Mouse (Mus musculus) embryonic facial prominence, embryonic 12.5 days (tissue): ENCODE measurements around the gene Dbn1. TPM values are rescaled to one million over a fixed set of nuclear protein-coding genes. Genes with fewer than 3 reads are reported as not detected.

ENCODE experiments used
- ATAC-seq: fragments of 200-750 bp; cut with Nextera tagmentation; 2 replicates; pipeline ENCODE4 v1.8.0; 2017; ENCODE audit not compliant: insufficient number of reproducible peaks, insufficient read depth, low FRiP score, low TSS enrichment
- H3K27ac ChIP-seq: fragments of 300-500 bp; sonication (generic); 2 replicates; pipeline ENCODE4 v1.5.1; 2016; ENCODE audit warnings: mild to moderate bottlenecking
- H3K27me3 ChIP-seq: fragments of 300-500 bp; sonication (generic); 2 replicates; pipeline ENCODE4 v1.6.1; 2016; ENCODE audit warnings: mild to moderate bottlenecking, moderate library complexity
- H3K36me3 ChIP-seq: fragments of 300-500 bp; sonication (generic); 2 replicates; pipeline ENCODE4 v1.6.1; 2016; ENCODE audit warnings: mild to moderate bottlenecking
- H3K4me1 ChIP-seq: fragments of 300-500 bp; sonication (generic); 2 replicates; pipeline ENCODE4 v1.6.1; 2016
- H3K4me2 ChIP-seq: fragments of 300-500 bp; sonication (generic); replicated peaks from 2 replicates; pipeline ENCODE4 v1.6.1; 2016; ENCODE audit warnings: mild to moderate bottlenecking, moderate library complexity
- H3K4me3 ChIP-seq: fragments of 300-500 bp; sonication (generic); 2 replicates; pipeline ENCODE4 v1.5.1; 2016; ENCODE audit warnings: mild to moderate bottlenecking
- H3K9ac ChIP-seq: fragments of 300-500 bp; sonication (generic); 2 replicates; pipeline ENCODE4 v1.6.1; 2016; ENCODE audit warnings: mild to moderate bottlenecking, moderate library complexity
- H3K9me3 ChIP-seq: fragments of 300-500 bp; sonication (generic); 2 replicates; pipeline ENCODE4 v1.6.1; 2016; ENCODE audit warnings: mild to moderate bottlenecking, moderate library complexity
- WGBS: fragments of 180-500 bp; shearing (Covaris S2); methylation state at CpG from one replicate; pipeline ENCODE4 v1.1.7; 2016; 5-methylcytosine and 5-hydroxymethylcytosine counted together
- polyA plus RNA-seq: library from polyadenylated mRNA; unstranded; fragments of >200 nt; fragmentation: Nextera tagmentation; extraction: Ambion mirVana; gene quantifications from 2 replicates; pipeline ENCODE4 v1.2.1, GENCODE M21; 2016

Gene Dbn1
- 383 and 387 TPM in 2 replicates for polyA plus RNA-seq

GRCm38 (mm10) chr13:55487578-55488498 lies at the start of gene Dbn1:
Dbn1 (minus strand) TSS chr13:55488111.
- Histone ChIP-seq H3K4me2 (peak within 1 kb of the TSS; percentile 95), H3K27me3 (no peaks in the 10 kb centered on the region), H3K4me1 (peaks cover 42% of the 10 kb centered on the region), H3K9ac (peak within 1 kb of the TSS; percentile 98), H3K4me3 (peak within 1 kb of the TSS; percentile 85), H3K36me3 (peaks cover 13% of the 10 kb centered on the region), H3K27ac (peak within 1 kb of the TSS; percentile 96), H3K9me3 (no peaks in the 10 kb centered on the region)
- 1% methylated on average over 33 of the region's 83 CpGs for WGBS
- ATAC-seq: peak; percentile 68

GRCm38 (mm10) chr13:55536194-55537175 lies 48.6 kb upstream of the Dbn1 start, which contains the start of gene Ddx41:
Ddx41 (minus strand) TSS chr13:55536658.
- Histone ChIP-seq H3K27ac (peak within 1 kb of the TSS; percentile 70), H3K4me2 (peak within 1 kb of the TSS; percentile 96), H3K27me3 (no peaks in the 10 kb centered on the region), H3K9ac (peak within 1 kb of the TSS; percentile 87), H3K36me3 (peaks cover 74% of the 10 kb centered on the region), H3K9me3 (no peaks in the 10 kb centered on the region), H3K4me3 (peak within 1 kb of the TSS; percentile 96), H3K4me1 (peaks cover 10% of the 10 kb centered on the region; the same call in 1 of the 2 replicates)
- ATAC-seq: peak; percentile 93
- WGBS: under 1% methylated on average over 70 of the region's 70 CpGs

- Histone ChIP-seq H3K9ac (peak overlapping the region; percentile 87), H3K4me3 (peak overlapping the region; percentile 96), H3K27me3 (no peaks in the 10 kb centered on the region), H3K36me3 (peaks cover 72% of the 10 kb centered on the region), H3K27ac (no peak overlapping the region), H3K9me3 (no peaks in the 10 kb centered on the region), H3K4me1 (peaks cover 10% of the 10 kb centered on the region; the same call in 1 of the 2 replicates), H3K4me2 (peak overlapping the region; percentile 96)
- WGBS: 20% methylated on average over 17 of the region's 17 CpGs
- peak; percentile 7; the same call in 1 of the 2 replicates for ATAC-seq
Measured at GRCm38 (mm10) chr13:55535796-55536193, 47.9 kb upstream of the Dbn1 start.

- peaks cover 72% of the 10 kb centered on the region for H3K36me3 ChIP-seq
Measured at GRCm38 (mm10) chr13:55535191-55535590, 47.3 kb upstream of the Dbn1 start.

GRCm38 (mm10) chr13:55529198-55529915 lies 41.4 kb upstream of the Dbn1 start, which contains the start of gene Dok3:
Dok3 (minus strand) TSS chr13:55529296.
- Histone ChIP-seq H3K27me3 (no peaks in the 10 kb centered on the region), H3K9me3 (no peaks in the 10 kb centered on the region), H3K4me3 (no peak within 1 kb of the TSS), H3K27ac (no peak within 1 kb of the TSS), H3K4me2 (no peak within 1 kb of the TSS), H3K36me3 (peaks cover 50% of the 10 kb centered on the region), H3K4me1 (no peaks in the 10 kb centered on the region), H3K9ac (no peak within 1 kb of the TSS)
- no peak for ATAC-seq
- WGBS: 75% methylated on average over 8 of the region's 8 CpGs

More at GRCm38 (mm10) chr13:55535191-55535590, 47.3 kb upstream of the Dbn1 start:
- ATAC-seq: no peak
- peak overlapping the region; percentile 87; the same call in 1 of the 2 replicates for H3K9ac ChIP-seq
- 96% methylated on average over 15 of the region's 15 CpGs for WGBS
- H3K27ac ChIP-seq: no peak overlapping the region
- H3K27me3 ChIP-seq: no peaks in the 10 kb centered on the region
- peaks cover 10% of the 10 kb centered on the region; the same call in 1 of the 2 replicates for H3K4me1 ChIP-seq
- peak overlapping the region; percentile 96 for H3K4me3 ChIP-seq
- peak overlapping the region; percentile 96 for H3K4me2 ChIP-seq
- no peaks in the 10 kb centered on the region for H3K9me3 ChIP-seq

- peaks cover 38% of the 10 kb centered on the region for H3K36me3 ChIP-seq
- H3K9me3 ChIP-seq: no peaks in the 10 kb centered on the region
- ATAC-seq: no peak
- no peak overlapping the region for H3K27ac ChIP-seq
- H3K4me2 ChIP-seq: no peak overlapping the region
- H3K4me3 ChIP-seq: no peak overlapping the region
- H3K9ac ChIP-seq: no peak overlapping the region
- 81% methylated on average over 18 of the region's 18 CpGs for WGBS
- H3K4me1 ChIP-seq: no peaks in the 10 kb centered on the region
- no peaks in the 10 kb centered on the region for H3K27me3 ChIP-seq
Measured at GRCm38 (mm10) chr13:55527834-55528772, 40.2 kb upstream of the Dbn1 start.

GRCm38 (mm10) chr13:55527212-55527611 lies 39.3 kb upstream of the Dbn1 start:
- H3K27me3 ChIP-seq: no peaks in the 10 kb centered on the region
- no peak overlapping the region for H3K4me3 ChIP-seq
- H3K9me3 ChIP-seq: no peaks in the 10 kb centered on the region
- no peak for ATAC-seq
- H3K4me1 ChIP-seq: no peaks in the 10 kb centered on the region
- no peak overlapping the region for H3K4me2 ChIP-seq
- H3K36me3 ChIP-seq: peaks cover 30% of the 10 kb centered on the region
- H3K27ac ChIP-seq: no peak overlapping the region
- 86% methylated on average over 16 of the region's 16 CpGs for WGBS
- H3K9ac ChIP-seq: no peak overlapping the region

- no peaks in the 10 kb centered on the region for H3K9me3 ChIP-seq
- H3K9ac ChIP-seq: no peak overlapping the region
- H3K4me2 ChIP-seq: no peak overlapping the region
- ATAC-seq: no peak
- no peak overlapping the region for H3K4me3 ChIP-seq
- no peaks in the 10 kb centered on the region for H3K27me3 ChIP-seq
- no peak overlapping the region for H3K27ac ChIP-seq
- peaks cover 18% of the 10 kb centered on the region for H3K36me3 ChIP-seq
- no peaks in the 10 kb centered on the region for H3K4me1 ChIP-seq
- 80% methylated on average over 16 of the region's 16 CpGs for WGBS
Measured at GRCm38 (mm10) chr13:55525733-55526553, 38.0 kb upstream of the Dbn1 start.

GRCm38 (mm10) chr13:55523951-55524600 lies 36.2 kb upstream of the Dbn1 start:
- Histone ChIP-seq H3K9ac (no peak overlapping the region), H3K27ac (no peak overlapping the region), H3K4me3 (no peak overlapping the region), H3K36me3 (peaks cover under 1% of the 10 kb centered on the region; the same call in 1 of the 2 replicates), H3K27me3 (no peaks in the 10 kb centered on the region), H3K4me2 (no peak overlapping the region), H3K9me3 (no peaks in the 10 kb centered on the region), H3K4me1 (no peaks in the 10 kb centered on the region)
- ATAC-seq: no peak
- 88% methylated on average over 23 of the region's 23 CpGs for WGBS
